Mouse (Mus musculus) lung, adult 2 months (tissue): Measurements from ENCODE around the gene Wdr74.

Experiments
- CTCF ChIP-seq: fragments of 200-500 bp; IDR thresholded peaks from 2 replicates; pipeline ENCODE4 v1.5.1; 2011; ENCODE audit warnings: mild to moderate bottlenecking, low read length, control low read depth; ENCODE audit not compliant: insufficient read depth
- POLR2A ChIP-seq: fragments of 200-500 bp; IDR thresholded peaks from 2 replicates; pipeline ENCODE4 v1.6.1; 2011; ENCODE audit warnings: low read depth, mild to moderate bottlenecking, control low read depth, low read length, borderline replicate concordance; ENCODE audit errors: extremely low read depth

- TF ChIP-seq POLR2A: no peak
- TF ChIP-seq CTCF: no peak
Measured at GRCm38 (mm10) chr19:8757471-8757998, 21.9 kb downstream of the Wdr74 start.
